Mouse (Mus musculus) liver, embryonic 15.5 days (tissue): ENCODE measurements around the gene Mmp14. TPM values are rescaled to one million over a fixed set of nuclear protein-coding genes. Genes with fewer than 3 reads are reported as not detected.

Experiments used
- ATAC-seq: fragments of 200-750 bp; cut with Nextera tagmentation; 2 replicates; pipeline ENCODE4 v1.8.0; 2017; ENCODE audit warnings: moderate number of reproducible peaks, mild to moderate bottlenecking, moderate library complexity; ENCODE audit not compliant: insufficient read depth
- H3K27ac ChIP-seq: fragments of 300-500 bp; sonication (generic); replicated peaks from 2 replicates; pipeline ENCODE4 v1.5.1; 2015; ENCODE audit warnings: mild to moderate bottlenecking, inconsistent platforms
- H3K27me3 ChIP-seq: fragments of 300-500 bp; sonication (generic); 2 replicates; pipeline ENCODE4 v1.6.1; 2015; ENCODE audit warnings: mild to moderate bottlenecking, inconsistent platforms
- H3K36me3 ChIP-seq: fragments of 300-500 bp; sonication (generic); replicated peaks from 2 replicates; pipeline ENCODE4 v1.6.1; 2015; ENCODE audit warnings: moderate library complexity, mild to moderate bottlenecking, inconsistent platforms
- H3K4me1 ChIP-seq: fragments of 300-500 bp; sonication (generic); replicated peaks from 2 replicates; pipeline ENCODE4 v1.6.1; 2015; ENCODE audit warnings: inconsistent platforms
- H3K4me2 ChIP-seq: fragments of 300-500 bp; sonication (generic); 2 replicates; pipeline ENCODE4 v1.6.1; 2015; ENCODE audit warnings: moderate library complexity, mild to moderate bottlenecking, inconsistent platforms
- H3K4me3 ChIP-seq: fragments of 300-500 bp; sonication (generic); replicated peaks from 2 replicates; pipeline ENCODE4 v1.5.1; 2015; ENCODE audit warnings: mild to moderate bottlenecking, inconsistent platforms
- H3K9ac ChIP-seq: fragments of 300-500 bp; sonication (generic); 2 replicates; pipeline ENCODE4 v1.6.1; 2015; ENCODE audit warnings: moderate library complexity, mild to moderate bottlenecking, inconsistent platforms
- H3K9me3 ChIP-seq: fragments of 300-500 bp; sonication (generic); replicated peaks from 2 replicates; pipeline ENCODE4 v1.6.1; 2016; ENCODE audit warnings: inconsistent platforms
- WGBS: fragments of 180-500 bp; shearing (Covaris S2); methylation state at CpG from one replicate; pipeline ENCODE4 v1.1.7; 2015; ENCODE audit warnings: mixed read lengths; ENCODE audit not compliant: insufficient replicate concordance; 5-methylcytosine and 5-hydroxymethylcytosine counted together
- polyA plus RNA-seq: library from polyadenylated mRNA; unstranded; fragments of >200 nt; fragmentation: Nextera tagmentation; extraction: Ambion mirVana; gene quantifications from 2 replicates; pipeline ENCODE4 v1.2.1, GENCODE M21; 2015

Mmp14 gene
- polyA plus RNA-seq, 1 experiment from 2014 or later, result 22.6 TPM

DNA sequence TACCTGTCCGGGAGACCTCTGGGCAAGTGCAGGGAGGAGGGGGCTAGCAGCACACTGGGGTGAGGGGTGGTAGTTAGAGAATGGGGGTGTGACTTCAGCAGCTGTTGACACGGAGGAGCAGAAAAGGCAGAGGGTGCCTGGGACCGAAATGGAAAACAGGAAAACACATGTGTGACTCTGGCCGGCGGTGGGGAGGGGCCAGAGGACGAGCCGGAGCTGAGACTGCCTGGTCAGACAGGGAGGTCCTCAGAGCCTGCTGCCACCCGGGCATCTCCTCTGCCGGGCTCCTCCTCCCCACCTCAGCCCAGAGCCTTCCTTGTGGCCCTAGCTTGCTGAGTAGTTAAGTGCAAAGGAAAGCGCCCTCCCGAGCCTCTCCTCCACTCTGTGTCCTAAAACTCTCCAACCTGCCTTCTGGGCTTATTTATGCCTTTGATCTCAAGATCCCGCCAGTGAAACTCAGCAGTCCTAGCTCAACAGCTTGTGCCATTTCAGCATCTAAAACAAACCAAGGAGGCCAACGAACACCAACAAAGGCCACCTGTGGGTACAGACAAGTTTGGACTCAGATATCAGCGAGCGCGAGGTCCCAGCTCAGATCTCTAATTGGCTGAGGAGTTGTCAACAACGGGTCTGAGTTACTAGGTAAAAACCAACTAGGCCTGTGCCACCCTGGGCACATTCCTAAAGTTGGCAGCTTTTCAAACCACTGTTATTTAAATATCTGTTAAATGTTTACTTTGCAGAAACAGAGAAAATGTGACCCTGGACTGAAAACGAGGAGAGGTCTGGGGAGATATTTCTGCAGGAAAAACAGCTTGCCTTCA is 17.3 kb upstream of the Mmp14 start:
- peak overlapping the region; percentile 29; the same call in 1 of the 2 replicates for H3K27ac ChIP-seq
- H3K36me3 ChIP-seq, result no peaks in the 10 kb centered on the region
- 19% methylated on average over 18 of the region's 18 CpGs for WGBS
- H3K4me1 ChIP-seq, result peaks cover 63% of the 10 kb centered on the region
- H3K9ac ChIP-seq, result no peak overlapping the region
- peak overlapping the region; percentile 12; the same call in 1 of the 2 replicates for H3K4me3 ChIP-seq
- peak overlapping the region; percentile 55 for H3K4me2 ChIP-seq
- ATAC-seq, result 0 out of 2 replicates have a peak, but pooled peaks have one; percentile 10
- no peaks in the 10 kb centered on the region for H3K9me3 ChIP-seq
- no peaks in the 10 kb centered on the region for H3K27me3 ChIP-seq

DNA sequence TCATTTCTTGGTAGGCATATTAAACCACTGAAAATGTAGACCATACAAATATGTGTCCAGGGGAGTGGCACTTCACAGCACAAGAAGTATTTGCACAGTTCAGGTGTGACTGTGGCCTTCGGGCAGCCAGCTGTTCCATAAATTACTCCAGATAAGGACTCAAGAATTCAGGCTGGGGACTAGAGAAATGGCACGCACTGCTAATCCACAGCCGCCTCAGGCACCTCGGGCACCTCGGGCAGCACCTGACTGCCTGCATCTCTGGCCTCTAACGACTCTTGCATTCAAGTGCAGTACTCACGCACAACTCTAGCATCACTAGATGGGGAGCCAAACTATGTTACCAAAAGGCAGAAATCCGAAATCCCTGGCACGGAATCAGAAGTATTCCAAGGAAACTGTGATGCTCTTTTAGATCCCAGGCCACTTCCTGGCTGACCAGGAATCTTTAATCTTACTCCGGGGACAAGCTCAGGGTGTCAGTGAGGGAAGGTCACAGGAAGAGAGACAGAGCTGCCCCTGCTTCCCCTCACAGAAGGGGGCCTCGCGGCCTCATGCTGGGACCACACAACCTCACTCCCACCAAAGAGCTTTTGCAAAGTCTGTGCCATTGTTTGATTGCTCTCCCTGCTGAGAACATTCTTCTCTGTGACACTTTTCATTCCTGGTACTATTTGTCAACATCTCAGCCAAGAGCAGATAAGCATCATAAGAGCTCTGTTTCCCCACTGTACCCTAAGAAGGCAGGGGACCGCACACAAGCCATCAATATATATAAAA is 16.0 kb upstream of the Mmp14 start:
- no peaks in the 10 kb centered on the region for H3K9me3 ChIP-seq
- no peak overlapping the region for H3K4me3 ChIP-seq
- H3K4me2 ChIP-seq, result no peak overlapping the region
- peaks cover 52% of the 10 kb centered on the region for H3K4me1 ChIP-seq
- no peak overlapping the region for H3K27ac ChIP-seq
- ATAC-seq, result no peak
- WGBS, result 39% methylated on average over 13 of the region's 13 CpGs
- 0 out of 2 replicates have a peak overlapping the region, but pooled peaks have one; percentile 6 for H3K9ac ChIP-seq
- no peaks in the 10 kb centered on the region for H3K27me3 ChIP-seq
- H3K36me3 ChIP-seq, result no peaks in the 10 kb centered on the region

DNA sequence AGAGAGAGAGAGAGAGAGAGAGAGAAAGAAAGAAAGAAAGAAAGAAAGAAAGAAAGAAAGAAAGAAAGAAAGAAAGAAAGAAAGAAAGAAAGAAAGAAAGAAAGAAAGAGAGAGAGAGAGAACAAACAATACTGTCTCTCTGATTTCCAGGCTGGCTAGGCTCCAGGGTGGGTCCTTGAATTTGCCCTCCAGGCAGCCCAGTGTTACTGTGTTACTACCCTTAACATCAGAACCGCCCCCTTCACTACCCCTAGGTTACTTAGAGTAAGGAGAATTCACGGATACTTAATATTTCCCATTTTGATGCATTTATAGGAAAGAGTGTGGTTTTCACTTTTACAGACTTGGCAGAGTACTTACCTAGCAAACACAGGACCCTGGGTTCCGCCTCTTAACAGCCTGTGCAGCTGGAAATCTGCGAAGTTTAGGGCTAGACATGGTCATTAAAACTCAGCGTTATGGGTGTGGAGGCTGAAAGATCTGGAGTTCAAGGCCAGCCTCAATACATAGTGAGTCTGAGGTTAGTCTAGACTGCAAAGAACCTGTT is 15.1 kb upstream of the Mmp14 start:
- H3K9ac ChIP-seq, result no peak overlapping the region
- H3K36me3 ChIP-seq, result no peaks in the 10 kb centered on the region
- ATAC-seq, result no peak
- no peaks in the 10 kb centered on the region for H3K27me3 ChIP-seq
- no peak overlapping the region for H3K4me2 ChIP-seq
- no peak overlapping the region for H3K27ac ChIP-seq
- H3K4me3 ChIP-seq, result no peak overlapping the region
- no peaks in the 10 kb centered on the region for H3K9me3 ChIP-seq
- 61% methylated on average over 5 of the region's 5 CpGs for WGBS
- peaks cover 45% of the 10 kb centered on the region for H3K4me1 ChIP-seq

DNA sequence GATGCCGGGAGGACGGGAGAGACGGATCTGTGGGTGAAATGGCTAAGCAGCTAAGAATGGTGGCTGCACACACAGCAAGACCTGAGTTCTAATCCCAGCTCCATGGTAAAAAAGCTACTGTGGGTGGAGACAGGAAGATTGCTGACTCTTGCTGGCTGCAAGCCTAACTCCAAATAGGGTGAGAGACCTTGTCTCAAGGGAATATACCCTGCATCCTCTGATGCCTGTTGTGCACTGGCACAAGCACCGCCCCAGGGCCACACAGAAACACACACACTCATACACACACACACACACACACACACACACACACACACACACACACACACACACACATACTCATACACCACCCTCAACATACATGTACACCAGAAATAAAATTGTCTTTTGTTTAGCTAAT is 14.6 kb upstream of the Mmp14 start:
- H3K4me1 ChIP-seq, result peaks cover 45% of the 10 kb centered on the region
- peak overlapping the region; percentile 66 for H3K4me2 ChIP-seq
- no peak for ATAC-seq
- peak overlapping the region; percentile 49; the same call in 1 of the 2 replicates for H3K4me3 ChIP-seq
- H3K27me3 ChIP-seq, result no peaks in the 10 kb centered on the region
- 80% methylated on average over 4 of the region's 4 CpGs for WGBS
- H3K9ac ChIP-seq, result no peak overlapping the region
- H3K27ac ChIP-seq, result 0 out of 2 replicates have a peak overlapping the region, but pooled peaks have one; percentile 64
- no peaks in the 10 kb centered on the region for H3K36me3 ChIP-seq
- no peaks in the 10 kb centered on the region for H3K9me3 ChIP-seq

DNA sequence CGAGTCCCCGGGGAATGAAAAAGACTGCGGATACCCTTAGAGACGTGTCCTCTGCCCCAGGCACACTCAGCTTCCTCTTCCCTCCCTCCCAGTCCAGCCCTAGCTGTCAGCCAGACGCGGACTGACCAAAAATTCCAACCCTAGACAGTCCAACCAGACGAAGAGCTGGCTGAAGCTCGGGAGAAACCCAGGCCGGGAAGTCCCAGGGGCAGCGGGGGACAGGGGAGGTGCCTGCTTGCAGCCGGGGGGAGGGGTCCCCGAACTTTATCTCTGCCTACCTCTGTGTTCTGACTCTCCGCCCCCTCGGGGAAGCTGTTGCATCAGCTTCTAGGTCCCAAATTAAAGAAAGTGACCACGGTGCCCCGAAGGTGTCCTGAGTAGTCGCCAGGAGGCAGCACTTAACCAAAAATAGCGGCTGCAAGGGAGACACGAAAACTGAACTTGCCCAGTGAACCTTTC is 13.8 kb upstream of the Mmp14 start, which contains the start of gene Slc7a7:
Slc7a7 (minus strand) TSS at position 158 of the 459 bp plus-strand sequence.
- no peaks in the 10 kb centered on the region for H3K36me3 ChIP-seq
- ATAC-seq, result peak; percentile 61
- H3K27ac ChIP-seq, result peak within 1 kb of the TSS; percentile 64
- H3K4me3 ChIP-seq, result peak within 1 kb of the TSS; percentile 49
- 5% methylated on average over 19 of the region's 19 CpGs for WGBS
- H3K9ac ChIP-seq, result peak within 1 kb of the TSS; percentile 47
- no peaks in the 10 kb centered on the region for H3K9me3 ChIP-seq
- H3K4me1 ChIP-seq, result peaks cover 45% of the 10 kb centered on the region
- no peaks in the 10 kb centered on the region for H3K27me3 ChIP-seq
- peak within 1 kb of the TSS; percentile 66 for H3K4me2 ChIP-seq

DNA sequence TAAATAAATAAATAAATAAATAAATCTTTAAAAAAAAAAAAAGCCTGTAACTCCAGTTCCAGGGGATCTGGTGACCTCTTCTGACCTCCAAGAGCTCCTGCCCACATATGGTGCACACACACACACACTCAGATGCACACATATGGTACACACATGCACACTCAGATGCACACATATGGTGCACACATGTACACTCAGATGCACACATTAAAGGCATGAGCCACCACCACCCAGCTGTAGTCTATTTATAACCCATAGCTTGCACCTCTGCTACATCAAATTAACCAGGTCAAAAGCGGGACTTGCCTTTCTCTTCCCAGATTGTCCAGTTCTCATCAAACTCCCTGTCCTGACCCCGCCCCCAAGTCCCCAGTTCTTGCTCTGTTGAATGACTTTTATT is 10.4 kb upstream of the Mmp14 start:
- H3K4me2 ChIP-seq, result no peak overlapping the region
- no peaks in the 10 kb centered on the region for H3K9me3 ChIP-seq
- H3K4me1 ChIP-seq, result peaks cover 41% of the 10 kb centered on the region
- ATAC-seq, result no peak
- no peak overlapping the region for H3K4me3 ChIP-seq
- WGBS, result 75% methylated on average over 2 of the region's 2 CpGs
- H3K27me3 ChIP-seq, result no peaks in the 10 kb centered on the region
- H3K36me3 ChIP-seq, result no peaks in the 10 kb centered on the region
- no peak overlapping the region for H3K27ac ChIP-seq
- no peak overlapping the region for H3K9ac ChIP-seq

DNA sequence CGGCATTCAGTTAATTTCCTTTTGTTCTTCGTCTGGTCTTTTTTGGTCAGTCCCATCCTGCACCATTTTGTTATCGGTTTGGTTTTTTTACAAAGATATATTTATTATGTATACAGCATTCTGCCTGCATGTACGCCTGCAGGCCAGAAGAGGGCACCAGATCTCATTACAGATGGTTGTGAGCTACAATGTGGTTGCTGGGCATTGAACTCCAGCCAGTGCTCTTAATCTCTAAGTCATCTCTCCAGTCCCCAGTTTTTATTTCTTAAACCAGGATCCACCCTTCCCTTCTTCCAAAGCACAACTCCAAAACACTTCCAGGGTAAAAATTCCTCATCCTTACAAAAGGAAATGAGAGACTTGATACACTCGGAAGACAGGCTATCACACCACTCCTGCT is 8.0 kb upstream of the Mmp14 start:
- Histone ChIP-seq H3K4me2 (no peak overlapping the region), H3K36me3 (no peaks in the 10 kb centered on the region), H3K4me3 (no peak overlapping the region), H3K9me3 (no peaks in the 10 kb centered on the region), H3K9ac (no peak overlapping the region), H3K4me1 (peaks cover 45% of the 10 kb centered on the region), H3K27me3 (no peaks in the 10 kb centered on the region), H3K27ac (peak overlapping the region; percentile 68)
- WGBS, result 38% methylated on average over 5 of the region's 5 CpGs
- ATAC-seq, result no peak

DNA sequence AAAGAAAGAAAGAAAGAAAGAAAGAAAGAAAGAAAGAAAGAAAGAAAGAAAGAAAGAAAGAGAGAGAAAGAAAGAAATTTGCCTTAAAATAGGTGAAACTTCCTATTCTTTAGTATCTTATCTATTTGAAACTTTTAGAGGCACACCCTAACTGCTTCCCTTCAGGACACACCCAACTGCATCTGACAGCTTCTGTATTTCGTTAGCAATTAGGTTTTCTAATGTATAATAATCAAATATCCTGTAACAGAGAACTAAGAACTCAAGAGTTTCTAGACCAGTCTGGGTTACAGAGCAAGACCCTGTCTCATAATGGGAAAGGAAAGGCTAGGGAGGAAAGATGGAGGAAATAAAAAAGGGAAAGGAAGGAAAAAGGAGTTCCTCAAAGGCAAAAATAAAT is 6.8 kb upstream of the Mmp14 start:
- Histone ChIP-seq H3K4me2 (peak overlapping the region; percentile 37), H3K9ac (no peak overlapping the region)

DNA sequence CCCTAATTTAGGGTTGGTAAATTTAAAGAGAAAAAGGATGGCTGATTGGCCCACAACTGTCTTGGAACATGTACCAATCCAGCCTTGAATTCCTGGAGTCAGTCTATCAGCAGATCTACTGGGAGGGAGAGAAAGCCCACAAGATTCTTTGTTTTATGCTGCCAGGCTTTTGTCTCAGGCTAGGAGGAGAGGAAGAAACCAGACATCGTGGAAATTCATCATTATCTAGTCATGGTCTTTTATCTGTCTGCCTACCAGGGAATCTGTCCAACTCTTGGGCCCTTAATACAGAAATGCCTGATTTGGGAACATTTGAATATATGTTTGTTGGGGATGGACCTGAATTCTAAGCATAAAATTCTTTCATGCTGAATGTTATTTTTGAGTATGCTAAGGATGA is 5.9 kb upstream of the Mmp14 start:
- Histone ChIP-seq H3K4me1 (peaks cover 61% of the 10 kb centered on the region), H3K9ac (no peak overlapping the region), H3K36me3 (0 out of 2 replicates have a peak, but pooled peaks cover 5% of the 10 kb centered on the region), H3K27me3 (peaks cover 15% of the 10 kb centered on the region), H3K4me2 (peak overlapping the region; percentile 86), H3K27ac (peak overlapping the region; percentile 89), H3K4me3 (no peak overlapping the region), H3K9me3 (no peaks in the 10 kb centered on the region)
- 20% methylated on average over 1 of the region's 1 CpGs for WGBS
- ATAC-seq, result no peak

More for the DNA sequence above, 6.8 kb upstream of the Mmp14 start:
- H3K4me1 ChIP-seq, result peaks cover 53% of the 10 kb centered on the region
- H3K36me3 ChIP-seq, result 0 out of 2 replicates have a peak, but pooled peaks cover 5% of the 10 kb centered on the region
- H3K27ac ChIP-seq, result peak overlapping the region; percentile 89
- peaks cover 6% of the 10 kb centered on the region; the same call in 1 of the 2 replicates for H3K27me3 ChIP-seq
- no peak overlapping the region for H3K4me3 ChIP-seq
- 0 out of 2 replicates have a peak, but pooled peaks have one; percentile 35 for ATAC-seq
- WGBS, result 11% methylated on average over 1 of the region's 1 CpGs
- H3K9me3 ChIP-seq, result no peaks in the 10 kb centered on the region

DNA sequence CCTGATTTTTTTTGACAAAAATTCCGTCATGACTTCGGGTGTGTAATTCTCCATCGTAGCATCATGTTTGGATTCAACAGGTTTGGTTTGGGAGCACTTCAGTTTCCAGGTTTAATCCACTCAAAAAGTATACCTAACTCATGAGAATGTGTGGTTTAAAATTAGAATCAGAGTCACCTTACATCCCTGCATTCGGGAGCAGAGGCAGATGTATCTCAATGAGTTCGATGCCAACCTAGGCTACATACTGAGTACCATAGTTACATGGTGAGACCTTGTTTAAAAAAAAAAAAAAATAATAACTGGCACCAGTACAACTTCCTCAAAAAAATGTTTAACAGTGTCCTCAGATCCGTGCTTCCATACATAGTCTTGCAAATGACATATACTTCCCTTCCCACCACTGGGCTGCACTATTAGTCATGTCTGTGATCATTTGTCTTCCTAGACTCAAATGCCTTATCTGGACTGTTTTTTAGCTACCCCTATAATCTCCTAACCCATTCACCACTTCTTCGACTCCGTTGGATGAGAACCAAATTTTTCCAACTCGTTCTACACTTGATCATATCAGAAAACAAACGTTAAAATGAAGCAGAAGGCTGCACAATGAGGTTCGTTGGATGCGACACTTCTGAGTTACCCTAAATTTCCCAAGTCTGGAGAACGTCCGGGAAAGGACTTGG is 5.3 kb upstream of the Mmp14 start:
- Histone ChIP-seq H3K4me3 (peak overlapping the region; percentile 86), H3K9me3 (no peaks in the 10 kb centered on the region), H3K9ac (peak overlapping the region; percentile 77), H3K27ac (peak overlapping the region; percentile 89), H3K36me3 (0 out of 2 replicates have a peak, but pooled peaks cover 5% of the 10 kb centered on the region), H3K4me2 (peak overlapping the region; percentile 86), H3K27me3 (peaks cover 21% of the 10 kb centered on the region), H3K4me1 (peaks cover 67% of the 10 kb centered on the region)
- 26% methylated on average over 14 of the region's 14 CpGs for WGBS
- no peak for ATAC-seq
